Mouse (Mus musculus) liver, postnatal 0 days (tissue): ENCODE measurements at regions not wholly inside any gene's neighbourhood (a gene's known extent, or its start where the extent isn't known, plus 50 kb on each side); places are given as distances from the start of the nearest gene placed in this dataset.

ENCODE experiments used
- CTCF ChIP-seq: sonication (generic); IDR thresholded peaks from 2 replicates; pipeline ENCODE4 v1.5.1; 2016; ENCODE audit warnings: antibody characterized with exemption, low read depth
- EP300 ChIP-seq: IDR thresholded peaks from 2 replicates; pipeline ENCODE4 v1.6.1; 2016; ENCODE audit warnings: antibody characterized with exemption, low read depth, mild to moderate bottlenecking

- TF ChIP-seq CTCF (no peak), EP300 (no peak)
These were observed 196.4 kb upstream of the Egln3 start for GRCm38 (mm10) chr12:54400084-54400483.
